Mouse (Mus musculus) thymus, postnatal 14 days (tissue): Measurements from ENCODE around the gene Ncam1.

Experiments used
- DNase-seq: peaks from one replicate; pipeline ENCODE4 v3.0.0; 2021

Gene Ncam1

GRCm38 (mm10) chr9:49493979-49494649 lies 304.6 kb downstream of the Ncam1 start:
- DNase-seq = peak; percentile 68

GRCm38 (mm10) chr9:49490609-49491008 lies 308.1 kb downstream of the Ncam1 start:
- DNase-seq = peak; percentile 42

GRCm38 (mm10) chr9:49488912-49489895 lies 309.5 kb downstream of the Ncam1 start:
- DNase-seq = peak; percentile 89

- no peak for DNase-seq
Measured at GRCm38 (mm10) chr9:49488258-49488657, 310.5 kb downstream of the Ncam1 start.

DNA sequence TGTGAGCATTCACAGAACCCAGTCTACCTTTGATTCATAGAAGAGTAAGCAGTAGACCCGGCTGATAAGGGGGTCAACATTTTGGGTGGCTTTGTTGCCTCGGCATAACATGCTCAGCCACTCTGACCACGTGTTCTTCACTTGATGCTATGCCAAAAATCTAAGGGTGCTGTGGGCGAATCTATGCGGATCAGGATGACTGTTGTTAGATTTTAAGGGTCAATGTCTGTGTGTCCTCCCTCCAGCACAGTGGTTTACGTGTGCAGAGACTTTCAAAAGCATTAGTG lies 311.1 kb downstream of the Ncam1 start:
- no peak for DNase-seq

DNA sequence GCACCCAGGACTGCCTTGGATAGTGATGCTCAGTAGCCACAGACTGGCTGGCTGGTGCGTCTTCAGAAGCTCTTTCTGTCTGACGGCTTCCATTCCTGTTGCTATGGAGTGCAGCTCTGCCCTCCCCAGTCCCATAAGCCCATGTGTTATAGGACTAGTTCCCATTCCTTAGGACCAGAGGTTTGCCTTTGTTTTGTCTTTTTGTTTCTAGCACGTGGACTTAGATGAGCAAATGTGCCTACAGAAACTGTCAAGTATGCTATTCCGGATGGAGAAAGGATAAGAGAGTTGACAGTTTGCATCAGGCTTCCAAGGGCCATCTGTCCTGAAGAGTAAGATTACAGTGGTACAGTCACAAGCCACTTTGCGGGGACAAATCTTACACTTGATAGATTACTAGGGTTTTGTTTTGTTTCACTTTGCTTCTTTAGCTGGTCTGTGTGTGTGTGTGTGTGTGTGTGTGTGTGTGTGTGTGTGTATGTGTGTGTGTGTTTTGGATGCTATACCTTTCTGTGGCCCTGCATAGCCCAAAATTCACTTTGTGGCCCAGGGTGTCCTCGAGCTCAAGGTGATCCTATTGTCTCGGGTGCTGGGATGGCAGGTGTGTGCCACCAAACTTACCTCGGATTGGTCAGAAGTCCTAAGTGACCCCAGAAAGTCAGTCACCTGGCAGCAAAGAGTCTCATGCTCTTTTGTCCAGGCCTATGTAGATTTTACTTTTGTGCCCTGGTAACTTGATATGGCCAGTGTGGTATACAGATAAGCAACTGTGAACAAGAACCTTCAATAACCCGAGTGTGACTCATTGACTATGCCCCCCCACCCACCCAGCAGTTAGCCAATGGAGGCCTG lies 311.7 kb downstream of the Ncam1 start:
- no peak for DNase-seq

- peak; percentile 80 for DNase-seq
Measured at GRCm38 (mm10) chr9:49485892-49486311, 312.8 kb downstream of the Ncam1 start, which contains the start of gene Ttc12. Ttc12 (minus strand) TSS chr9:49486225.

DNA sequence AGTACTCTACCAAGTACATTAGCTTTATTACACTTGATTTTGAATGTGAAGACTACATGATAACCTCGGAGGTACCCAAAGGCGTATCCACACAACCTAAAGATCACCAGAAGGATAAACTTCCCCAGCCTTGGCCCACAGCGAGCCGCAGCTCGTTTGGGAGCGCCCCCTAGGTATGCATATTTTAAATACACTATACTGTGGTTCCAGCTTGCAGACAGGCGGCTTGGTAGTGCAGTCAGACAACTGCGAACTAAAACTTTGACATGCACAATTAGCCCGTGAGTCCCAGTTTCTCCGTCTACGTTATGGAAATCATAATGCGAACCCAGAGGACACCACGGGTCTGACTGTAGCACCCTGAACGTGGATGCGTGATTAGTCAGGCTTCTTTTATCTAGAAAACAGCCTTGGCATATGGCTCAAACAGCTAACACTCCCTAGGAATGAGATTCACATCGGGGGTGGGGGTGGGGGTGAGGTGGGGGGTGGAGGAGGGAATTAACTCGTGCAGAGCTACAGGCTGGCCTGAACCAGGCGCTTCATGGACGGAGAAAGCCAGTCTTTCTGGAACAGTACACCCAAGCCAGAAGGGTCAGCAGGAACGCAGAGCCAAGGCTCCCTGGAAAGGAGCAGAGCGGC lies 313.4 kb downstream of the Ncam1 start:
- DNase-seq = peak; percentile 63

GRCm38 (mm10) chr9:49483316-49483715 lies 315.4 kb downstream of the Ncam1 start:
- DNase-seq = peak; percentile 49

DNA sequence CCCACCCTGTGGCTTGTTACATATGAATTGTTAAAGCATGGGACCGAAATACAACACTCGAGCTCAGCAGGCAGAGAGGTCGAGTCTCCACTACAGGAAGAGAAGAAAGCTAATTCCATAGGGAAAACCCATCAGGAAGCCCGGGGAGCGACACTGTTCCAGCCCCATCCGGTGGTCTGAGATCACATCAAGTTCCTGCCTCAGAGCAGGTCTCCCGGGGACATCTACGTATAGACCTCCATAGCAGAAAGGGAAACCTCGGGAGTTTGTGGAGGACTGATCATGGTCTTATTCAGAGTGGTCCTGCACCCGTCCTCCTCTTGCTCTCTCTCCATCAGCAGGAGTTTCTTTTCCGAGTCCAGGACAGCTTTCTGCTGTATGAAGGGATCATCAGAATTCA lies 326.6 kb downstream of the Ncam1 start:
- DNase-seq = no peak

DNA sequence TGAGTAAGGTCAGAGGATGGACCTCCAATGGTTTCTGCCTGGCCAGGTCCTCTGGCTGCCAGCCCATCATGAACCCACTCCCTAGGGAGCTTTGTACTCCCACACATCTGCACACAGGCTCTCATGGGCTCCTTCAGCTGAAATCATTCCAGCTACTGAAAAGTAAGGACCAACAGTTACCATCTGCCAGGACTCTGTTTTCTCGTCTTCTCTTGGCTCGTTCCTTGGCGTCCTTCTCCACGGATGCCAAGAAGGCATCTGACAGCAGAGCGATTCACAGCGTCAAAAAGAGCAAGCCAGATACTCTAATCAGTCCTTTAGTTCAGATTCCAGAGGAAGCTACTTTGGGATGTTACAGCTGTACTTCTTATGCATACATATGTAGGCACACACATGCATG lies 327.8 kb downstream of the Ncam1 start:
- DNase-seq = no peak

DNA sequence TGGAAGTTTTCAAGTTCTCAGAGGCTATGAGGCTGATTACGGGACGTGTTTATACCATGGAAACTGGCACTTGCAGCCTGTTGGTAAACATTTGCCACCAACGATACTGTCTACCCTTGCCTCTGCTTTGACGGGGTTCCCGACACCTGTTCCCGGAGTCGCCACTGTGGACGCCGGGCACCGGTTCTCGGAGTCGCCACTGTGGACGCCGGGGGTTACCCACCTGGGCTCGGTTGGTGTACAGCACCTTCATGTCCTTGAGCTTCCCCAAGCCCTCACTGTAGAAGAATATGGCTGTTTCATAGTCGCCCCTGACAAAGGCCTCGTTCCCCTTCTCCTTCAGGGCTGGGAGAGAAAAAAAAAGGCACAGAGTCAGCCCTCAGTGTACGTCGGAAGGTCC lies 328.7 kb downstream of the Ncam1 start:
- DNase-seq = no peak

DNA sequence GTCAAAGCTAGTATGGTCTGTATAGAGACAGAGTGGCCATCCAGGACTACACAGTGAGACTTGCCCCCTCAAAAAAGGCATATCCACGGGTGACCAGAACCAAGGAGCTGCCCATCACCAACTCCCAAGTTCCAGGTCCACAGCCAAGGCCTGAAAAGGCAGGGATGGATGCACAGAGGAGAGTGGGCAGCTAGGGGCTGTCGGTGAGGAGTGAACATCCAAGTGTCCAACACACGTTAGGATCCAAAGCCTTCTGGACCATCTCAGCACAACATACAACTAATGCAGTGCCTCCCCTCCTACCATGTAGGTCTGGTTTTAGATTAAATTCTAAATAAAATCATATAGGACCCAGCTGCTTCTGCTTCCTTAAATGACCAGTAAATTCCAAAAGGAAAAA lies 342.6 kb downstream of the Ncam1 start:
- no peak for DNase-seq

DNA sequence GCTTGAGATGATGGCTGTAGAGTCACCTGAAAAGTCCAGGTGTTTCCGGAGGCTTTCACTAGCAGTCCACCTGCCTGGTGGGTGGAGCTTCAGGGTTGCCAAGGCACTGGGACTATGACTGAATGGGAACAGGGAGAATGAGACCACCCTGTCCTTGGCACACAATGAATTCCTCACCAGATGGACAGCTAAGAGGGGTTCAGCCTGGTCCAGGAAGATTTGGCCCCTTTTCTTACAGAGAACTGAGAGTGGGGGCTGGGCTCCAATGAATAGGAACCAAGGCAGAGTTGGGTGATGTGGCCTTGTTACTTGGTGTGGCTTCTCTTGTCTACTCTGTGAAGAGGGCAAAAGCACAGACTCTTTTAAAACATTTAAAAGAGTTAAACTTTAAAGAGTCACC lies 346.3 kb downstream of the Ncam1 start:
- no peak for DNase-seq
